Mouse (Mus musculus) spleen, adult 18-20 months (tissue): ENCODE measurements around the gene Gm6164.
"Not testable (repeated sequence)": the region's sequence is repeated elsewhere in the genome, so short reads cannot be mapped to it uniquely, and the experiment has no call there.

ENCODE experiments used
- DNase-seq, 2 experiments: peaks; one replicate each; pipeline ENCODE4 v3.0.0; 2022; ENCODE audit warnings: mixed read lengths in 2 of 2

Gm6164 gene

GRCm38 (mm10) chr7:20205507-20205906 lies at the start of gene Gm6164:
Gene Gm6164 (minus strand): TSS chr7:20205607.
- DNase-seq = not testable (repeated sequence)

- not testable (repeated sequence) for DNase-seq
Observed at GRCm38 (mm10) chr7:20233728-20234127, 28.3 kb upstream of the Gm6164 start, which contains the start of gene Gm4498. Gene Gm4498 (minus strand): TSS chr7:20233828.

- DNase-seq = not testable (repeated sequence)
Observed at GRCm38 (mm10) chr7:20193410-20193809, 12.0 kb downstream of the Gm6164 start, which contains the start of gene Vmn1r95. Gene Vmn1r95 (plus strand): TSS chr7:20193710.

GRCm38 (mm10) chr7:20168277-20168676 lies 37.1 kb downstream of the Gm6164 start, which contains the start of gene Vmn1r94:
Gene Vmn1r94 (minus strand): TSS chr7:20168377.
- DNase-seq = not testable (repeated sequence)
